Mouse (Mus musculus) testis, adult 2 months (tissue): ENCODE data around the gene Ak8.

Experiments
- CTCF ChIP-seq: fragments of 200-500 bp; IDR thresholded peaks from 2 replicates; pipeline ENCODE4 v1.5.1; 2012; ENCODE audit warnings: low read depth, mild to moderate bottlenecking, inconsistent platforms, low read length, moderate library complexity; ENCODE audit not compliant: control insufficient read depth, insufficient read depth, insufficient replicate concordance
- POLR2A ChIP-seq: fragments of 200-500 bp; IDR thresholded peaks from 2 replicates; pipeline ENCODE4 v1.6.1; 2012; ENCODE audit warnings: low read depth, mild to moderate bottlenecking, inconsistent platforms, low read length, moderate library complexity; ENCODE audit not compliant: control insufficient read depth

DNA sequence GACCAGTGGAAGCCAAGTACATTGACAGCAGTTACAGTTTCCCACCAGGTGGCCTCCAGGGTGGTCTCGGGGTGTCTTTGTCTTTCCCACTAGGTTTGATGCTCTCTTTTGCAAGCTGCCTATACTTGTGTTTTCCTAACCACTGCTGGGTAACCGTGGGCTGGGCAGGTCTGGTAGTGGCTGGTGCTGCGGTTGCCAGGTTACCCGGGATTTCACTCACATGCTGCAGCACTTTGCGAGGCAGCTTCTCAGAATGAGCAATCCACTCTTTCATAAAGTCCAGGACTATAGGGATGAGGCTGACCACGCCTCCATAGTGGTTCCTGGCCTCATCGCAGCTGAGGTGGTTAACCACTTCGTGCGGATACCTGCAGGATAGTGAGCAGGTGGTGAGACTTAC lies 7.3 kb upstream of the Ak8 start:
- no peak for TF ChIP-seq POLR2A
- TF ChIP-seq CTCF, result no peak
